Mouse (Mus musculus) liver, adult (tissue): ENCODE data around the gene Kif5c.

ENCODE experiments used
- GATA4 ChIP-seq: IDR thresholded peaks from 2 replicates; pipeline ENCODE4 v1.6.1; 2014; ENCODE audit warnings: mild to moderate bottlenecking, low read length; ENCODE audit not compliant: insufficient replicate concordance

Kif5c gene

DNA sequence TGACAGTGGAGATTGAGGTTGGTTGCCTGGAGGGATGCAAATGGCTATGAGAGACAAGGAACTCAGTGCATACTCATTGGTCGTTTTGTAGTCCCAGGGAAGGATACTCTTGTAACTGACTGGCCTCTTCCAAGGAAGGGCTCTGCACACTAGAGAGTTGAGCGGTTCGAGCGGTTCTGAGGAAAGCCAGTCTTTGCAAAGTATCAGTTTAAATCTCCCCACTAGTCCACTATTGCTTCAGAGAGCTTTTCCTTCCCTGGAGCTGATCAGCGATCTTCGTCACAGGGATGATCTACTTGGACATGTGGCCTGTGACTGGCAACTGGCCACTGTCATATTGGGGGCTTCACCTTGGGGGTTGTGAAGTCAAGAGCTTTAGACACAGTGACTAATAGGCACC lies 28.5 kb downstream of the Kif5c start:
- no peak for TF ChIP-seq GATA4

DNA sequence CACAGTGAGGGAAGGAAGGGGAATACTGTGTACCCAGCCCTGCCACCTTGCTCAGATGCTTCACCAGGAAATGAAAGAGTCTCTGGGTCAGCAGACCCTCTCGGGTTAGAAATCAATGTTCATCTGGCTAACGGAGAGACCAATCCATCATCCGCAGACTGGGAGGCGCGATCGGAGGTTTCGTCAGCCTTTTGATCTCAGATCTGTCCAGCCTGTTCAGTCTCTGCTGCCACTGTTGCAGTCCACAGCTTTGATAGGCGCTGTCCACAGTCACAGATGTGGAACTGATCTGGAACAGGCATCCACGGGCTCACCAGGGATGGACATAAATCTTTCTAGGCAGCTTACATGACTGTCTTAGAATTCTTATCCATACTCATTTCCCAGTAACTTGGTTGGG lies 29.2 kb downstream of the Kif5c start:
- no peak for TF ChIP-seq GATA4

- TF ChIP-seq GATA4 = no peak
Observed at GRCm38 (mm10) chr2:49648806-49649205, 29.7 kb downstream of the Kif5c start.

- no peak for TF ChIP-seq GATA4
Observed at GRCm38 (mm10) chr2:49649211-49649610, 30.1 kb downstream of the Kif5c start.

- TF ChIP-seq GATA4 = no peak
Observed at GRCm38 (mm10) chr2:49651737-49652136, 32.6 kb downstream of the Kif5c start.

GRCm38 (mm10) chr2:49654606-49655005 lies 35.5 kb downstream of the Kif5c start:
- TF ChIP-seq GATA4 = no peak

GRCm38 (mm10) chr2:49655195-49655873 lies 36.2 kb downstream of the Kif5c start:
- no peak for TF ChIP-seq GATA4

GRCm38 (mm10) chr2:49655874-49656195 lies 36.7 kb downstream of the Kif5c start:
- TF ChIP-seq GATA4 = no peak

DNA sequence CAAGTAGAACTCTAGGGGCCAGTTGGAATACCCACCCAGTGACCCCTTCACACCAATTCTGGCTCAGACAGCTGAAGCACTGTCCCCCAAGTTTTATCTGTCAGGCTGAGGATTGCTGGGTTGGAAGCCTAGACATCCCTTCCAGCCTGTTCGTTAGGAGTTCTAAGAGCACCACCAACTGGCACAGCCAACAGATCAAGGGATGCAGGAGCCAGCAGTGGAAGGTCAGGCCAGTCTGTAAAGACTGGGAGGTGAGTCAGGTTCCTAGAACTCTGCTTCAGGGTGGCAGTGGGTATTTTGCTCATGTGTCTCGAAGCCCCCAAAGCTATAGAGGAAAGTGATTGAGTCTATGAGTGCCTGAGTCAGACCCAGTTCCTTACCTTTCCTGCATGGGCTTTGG lies 37.9 kb downstream of the Kif5c start:
- TF ChIP-seq GATA4 = no peak

DNA sequence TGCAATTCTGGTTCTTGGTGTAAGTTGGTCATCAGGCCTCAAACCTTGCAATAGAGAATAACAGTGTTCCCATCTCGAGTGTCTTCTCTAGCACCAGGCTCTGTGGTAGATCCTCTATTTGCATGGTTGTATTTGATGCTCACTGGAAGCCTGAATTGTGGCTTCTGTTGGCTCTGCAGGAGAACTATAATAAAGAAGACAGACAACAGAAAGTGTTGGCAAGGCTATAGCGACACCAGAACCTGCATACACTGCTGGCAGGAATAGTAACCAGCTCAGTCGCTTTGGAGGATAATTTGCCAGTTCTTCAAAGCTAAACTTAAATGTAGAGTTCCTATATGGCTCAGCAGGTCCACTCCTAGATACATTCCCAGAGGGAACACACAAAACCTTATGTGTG lies 38.6 kb downstream of the Kif5c start:
- TF ChIP-seq GATA4 = no peak

DNA sequence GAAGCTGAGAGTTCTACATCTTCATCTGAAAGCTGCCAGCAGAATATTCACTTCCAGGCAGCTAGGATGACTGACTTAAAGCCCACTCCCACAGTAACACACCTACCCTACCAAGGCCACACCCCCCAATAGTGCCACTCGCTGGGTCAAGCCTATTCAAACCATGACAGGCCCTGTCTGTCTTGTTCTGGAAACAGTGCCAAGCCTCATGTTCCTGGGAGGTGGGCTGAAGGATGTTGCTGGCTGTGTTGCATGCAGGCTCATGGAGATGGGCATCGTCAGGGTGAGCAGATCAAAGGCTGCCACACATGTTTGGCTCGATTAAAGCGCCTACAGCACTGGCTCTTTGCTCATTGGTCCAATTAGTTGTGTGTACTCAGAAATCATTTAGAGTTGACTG lies 39.9 kb downstream of the Kif5c start:
- no peak for TF ChIP-seq GATA4

GRCm38 (mm10) chr2:49659964-49660363 lies 40.9 kb downstream of the Kif5c start:
- TF ChIP-seq GATA4 = no peak

GRCm38 (mm10) chr2:49660375-49660923 lies 41.4 kb downstream of the Kif5c start:
- TF ChIP-seq GATA4 = no peak

DNA sequence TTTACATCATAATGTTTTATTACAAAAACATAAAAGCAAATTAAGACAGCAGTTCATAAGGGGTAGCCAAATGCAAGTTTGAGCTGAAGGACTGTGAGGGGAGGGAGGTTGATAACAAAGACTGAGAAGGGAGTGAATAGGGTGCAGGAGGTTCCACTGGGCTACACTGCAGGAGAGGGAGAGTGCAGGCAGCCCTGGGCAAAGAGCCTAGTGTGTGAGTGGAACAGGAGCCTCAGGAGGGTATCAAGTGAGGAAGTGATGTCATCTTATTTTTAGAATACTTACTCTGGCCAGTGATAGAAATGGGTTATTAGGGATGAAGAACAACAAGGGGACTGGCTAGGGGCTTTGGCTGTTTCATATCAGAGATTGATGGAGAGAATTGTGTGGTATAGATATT lies 42.2 kb downstream of the Kif5c start:
- no peak for TF ChIP-seq GATA4

DNA sequence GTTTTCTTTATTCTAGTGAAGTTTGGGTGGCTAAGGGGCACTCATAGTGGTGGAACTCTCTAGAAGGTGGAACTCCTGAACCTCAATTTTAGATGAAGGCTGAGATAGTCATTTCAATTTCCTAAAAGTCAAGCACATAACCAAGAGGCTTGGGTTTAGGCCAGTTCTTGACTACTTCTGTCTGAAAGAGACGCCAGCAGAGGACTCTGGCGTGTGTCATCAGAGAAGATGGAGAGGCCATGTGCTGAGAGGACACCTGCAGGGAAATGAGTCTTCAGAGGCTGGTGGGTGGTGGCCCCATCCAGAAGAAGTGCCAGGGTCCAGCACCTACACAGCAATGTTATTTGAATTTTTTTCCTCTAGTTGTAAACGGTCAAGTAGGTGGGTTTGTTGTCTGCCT lies 42.8 kb downstream of the Kif5c start:
- TF ChIP-seq GATA4 = no peak

- no peak for TF ChIP-seq GATA4
Observed at GRCm38 (mm10) chr2:49671753-49672500, 52.8 kb downstream of the Kif5c start.

DNA sequence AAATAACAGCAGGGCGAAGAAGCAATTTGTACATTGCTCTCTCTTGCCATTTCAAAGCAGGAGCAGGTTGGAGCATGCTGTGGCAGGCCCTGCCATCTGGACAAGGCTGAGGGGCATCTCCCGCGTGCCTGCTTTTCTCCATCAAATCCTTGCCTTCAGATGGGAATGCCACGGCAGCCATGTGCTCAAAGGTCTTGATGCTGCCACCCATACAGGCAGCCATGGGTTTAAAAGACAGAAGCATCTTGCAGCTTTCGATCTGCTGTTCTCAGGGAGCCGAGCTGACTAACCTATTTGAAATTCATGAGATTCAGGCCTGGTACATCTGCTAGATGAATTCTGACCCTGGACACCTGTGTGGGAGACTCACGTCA lies 53.4 kb downstream of the Kif5c start:
- no peak for TF ChIP-seq GATA4
